Mouse (Mus musculus) bone marrow, adult 2 months (tissue): ENCODE data around the gene Dnaja1. TPM values are rescaled to one million over a fixed set of nuclear protein-coding genes. Genes with fewer than 3 reads are reported as not detected.

Experiments used
- H3K27ac ChIP-seq: fragments of 200-500 bp; 2 replicates; pipeline ENCODE4 v1.5.1; 2012; ENCODE audit warnings: low read depth, mild to moderate bottlenecking, control low read depth, inconsistent platforms, low read length; ENCODE audit not compliant: control insufficient read depth, poor library complexity, insufficient read depth
- H3K4me1 ChIP-seq: fragments of 200-500 bp; 2 replicates; pipeline ENCODE4 v1.6.1; 2011; ENCODE audit warnings: low read length; ENCODE audit not compliant: control insufficient read depth, insufficient read depth
- H3K4me3 ChIP-seq: fragments of 200-500 bp; replicated peaks from 2 replicates; pipeline ENCODE3; 2011; ENCODE audit warnings: mild to moderate bottlenecking, low read depth, low read length, control low read depth; ENCODE audit not compliant: control insufficient read depth
- CTCF ChIP-seq: fragments of 200-500 bp; IDR thresholded peaks from 2 replicates; pipeline ENCODE4 v1.5.1; 2011; ENCODE audit warnings: low read length, control low read depth; ENCODE audit not compliant: control insufficient read depth, insufficient read depth
- POLR2A ChIP-seq: fragments of 200-500 bp; IDR thresholded peaks from 2 replicates; pipeline ENCODE4 v1.6.1; 2011; ENCODE audit warnings: low read depth, mild to moderate bottlenecking, control low read depth, low read length, borderline replicate concordance; ENCODE audit not compliant: control insufficient read depth
- whole genome bisulfite sequencing: fragments of 180-500 bp; shearing (Covaris S2); methylation state at CpG from one replicate; pipeline ENCODE4 v1.1.7; 2018; 5-methylcytosine and 5-hydroxymethylcytosine counted together
- polyA plus RNA-seq: library from polyadenylated mRNA; stranded (reverse); fragments of >200 nt; gene quantifications from 2 replicates; pipeline ENCODE4 v1.2.4, GENCODE M21; 2011; ENCODE audit warnings: low replicate concordance; ENCODE audit not compliant: missing spikeins, insufficient read depth, insufficient read length

Dnaja1 gene
- polyA plus RNA-seq, 1 experiment: 84.2 TPM

GRCm38 (mm10) chr4:40725141-40725540 is 3.2 kb downstream of the Dnaja1 start:
- Histone ChIP-seq H3K27ac (no peak overlapping the region), H3K4me3 (no peak overlapping the region), H3K4me1 (no peaks in the 10 kb centered on the region; the same call in 1 of the 2 replicates)
- WGBS: 76% methylated on average over 7 of the region's 7 CpGs
- TF ChIP-seq POLR2A (no peak), CTCF (no peak)

GRCm38 (mm10) chr4:40725554-40725953 is 3.6 kb downstream of the Dnaja1 start:
- H3K4me1 ChIP-seq: no peaks in the 10 kb centered on the region; the same call in 1 of the 2 replicates
- H3K4me3 ChIP-seq: no peak overlapping the region
- H3K27ac ChIP-seq: no peak overlapping the region
- no peak for TF ChIP-seq CTCF
- TF ChIP-seq POLR2A: no peak

GRCm38 (mm10) chr4:40727247-40727646 is 5.3 kb downstream of the Dnaja1 start:
- Histone ChIP-seq H3K4me3 (no peak overlapping the region), H3K4me1 (no peaks in the 10 kb centered on the region), H3K27ac (no peak overlapping the region)
- no peak for TF ChIP-seq POLR2A
- WGBS: 79% methylated on average over 1 of the region's 1 CpGs

- Histone ChIP-seq H3K27ac (no peak overlapping the region), H3K4me3 (no peak overlapping the region), H3K4me1 (no peaks in the 10 kb centered on the region)
- TF ChIP-seq POLR2A (no peak), CTCF (no peak)
These were observed 9.3 kb downstream of the Dnaja1 start for GRCm38 (mm10) chr4:40731262-40731661.

GRCm38 (mm10) chr4:40735351-40735750 is 13.4 kb downstream of the Dnaja1 start:
- 70% methylated on average over 1 of the region's 1 CpGs for WGBS
- Histone ChIP-seq H3K4me1 (no peaks in the 10 kb centered on the region), H3K4me3 (no peak overlapping the region), H3K27ac (no peak overlapping the region)
- TF ChIP-seq CTCF (no peak), POLR2A (no peak)

- TF ChIP-seq CTCF: no peak; the same call in 1 of the 2 replicates
- TF ChIP-seq POLR2A: no peak
- WGBS: under 1% methylated on average over 39 of the region's 39 CpGs
- peak overlapping the region; percentile 100 for H3K4me3 ChIP-seq
- H3K27ac ChIP-seq: peak overlapping the region; percentile 89
- H3K4me1 ChIP-seq: peaks cover 2% of the 10 kb centered on the region; the same call in 1 of the 2 replicates
These were observed 35.3 kb downstream of the Dnaja1 start for GRCm38 (mm10) chr4:40757157-40757779.

GRCm38 (mm10) chr4:40757780-40758420 is 36.0 kb downstream of the Dnaja1 start, which contains the start of gene Smu1:
Smu1 (minus strand) TSS chr4:40757923.
- Histone ChIP-seq H3K4me3 (peak within 1 kb of the TSS; percentile 100), H3K4me1 (peaks cover 2% of the 10 kb centered on the region; the same call in 1 of the 2 replicates), H3K27ac (peak within 1 kb of the TSS; percentile 89)
- peak; percentile 78; the same call in 1 of the 2 replicates for TF ChIP-seq POLR2A
- TF ChIP-seq CTCF: no peak
- WGBS: under 1% methylated on average over 40 of the region's 40 CpGs

GRCm38 (mm10) chr4:40759876-40760275 is 37.9 kb downstream of the Dnaja1 start:
- no peak overlapping the region for H3K4me3 ChIP-seq
- H3K27ac ChIP-seq: no peak overlapping the region
- 27% methylated on average over 5 of the region's 5 CpGs for WGBS
- TF ChIP-seq CTCF: no peak
- no peak for TF ChIP-seq POLR2A
- H3K4me1 ChIP-seq: peaks cover 2% of the 10 kb centered on the region; the same call in 1 of the 2 replicates
